Mouse (Mus musculus): Measurements from ENCODE around the gene Ube2v1. TPM values are rescaled to one million over a fixed set of nuclear protein-coding genes. Genes with fewer than 3 reads are reported as not detected.
A peak's percentile ranks its signal among the peaks of the same experiment; 100 is the strongest.

Gene Ube2v1
- polyA plus RNA-seq, 1 experiment: 227 TPM

DNA sequence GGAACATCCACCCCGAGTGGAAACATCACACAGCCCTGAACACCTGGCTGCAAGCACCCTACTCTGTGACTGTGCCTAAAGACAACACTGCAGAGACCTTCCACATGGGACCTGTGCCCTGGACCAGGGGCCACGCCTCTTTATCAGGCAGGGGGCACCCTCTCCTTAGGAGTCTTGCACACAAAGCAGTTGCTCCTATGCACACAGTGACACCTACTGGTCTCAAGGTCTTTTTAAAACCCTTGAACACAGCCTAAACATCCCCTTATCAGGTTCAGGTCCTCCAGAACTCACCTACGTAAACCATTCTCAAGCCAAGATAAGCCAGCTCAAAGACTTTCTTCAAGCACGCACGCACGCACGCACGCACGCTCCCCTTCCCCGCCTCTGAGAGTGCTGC, 20.6 kb downstream of the Ube2v1 start:
- TF ChIP-seq POLR2A (IDR thresholded peaks at IDR 0.05; ENCODE audit: low read depth, low read length): no peak
- no peak; the same call in 1 of the 2 replicates for TF ChIP-seq CTCF (IDR thresholded peaks at IDR 0.05; ENCODE audit: borderline replicate concordance, insufficient read depth, low read length)
- H3K27ac ChIP-seq (ENCODE audit: insufficient read depth, low read length): no peak overlapping the region
- H3K4me3 ChIP-seq (ENCODE audit: insufficient read depth, low read length): no peak overlapping the region
- H3K4me1 ChIP-seq (ENCODE audit: control insufficient read depth, insufficient read depth, low read length): peaks cover 5% of the 10 kb centered on the region; the same call in 1 of the 2 replicates

DNA sequence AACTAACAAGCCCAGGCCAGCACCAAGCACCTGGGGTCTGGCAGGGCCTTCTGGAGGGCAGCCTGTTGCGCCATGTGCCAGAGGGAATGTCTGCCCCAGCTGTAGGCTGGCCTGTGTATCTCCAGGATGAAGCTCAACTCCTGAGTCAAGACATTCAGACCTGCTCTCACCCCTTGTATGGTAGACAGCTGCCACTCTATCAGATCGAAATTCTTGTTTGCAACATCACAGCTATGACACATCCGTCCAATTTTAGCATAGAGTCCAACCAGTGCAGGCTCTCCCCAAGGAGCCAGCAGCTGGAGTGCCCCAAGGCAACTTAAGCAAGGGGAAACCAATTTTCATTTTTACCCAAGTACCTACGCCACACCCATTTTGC, 25.2 kb downstream of the Ube2v1 start:
- TF ChIP-seq CTCF (IDR thresholded peaks at IDR 0.05; ENCODE audit: borderline replicate concordance, insufficient read depth, low read length) (no peak), POLR2A (IDR thresholded peaks at IDR 0.05; ENCODE audit: low read depth, low read length) (no peak)
- Histone ChIP-seq H3K27ac (ENCODE audit: insufficient read depth, low read length) (no peak overlapping the region; the same call in 1 of the 2 replicates), H3K4me3 (ENCODE audit: insufficient read depth, low read length) (no peak overlapping the region), H3K4me1 (ENCODE audit: control insufficient read depth, insufficient read depth, low read length) (peaks cover 5% of the 10 kb centered on the region; the same call in 1 of the 2 replicates)

DNA sequence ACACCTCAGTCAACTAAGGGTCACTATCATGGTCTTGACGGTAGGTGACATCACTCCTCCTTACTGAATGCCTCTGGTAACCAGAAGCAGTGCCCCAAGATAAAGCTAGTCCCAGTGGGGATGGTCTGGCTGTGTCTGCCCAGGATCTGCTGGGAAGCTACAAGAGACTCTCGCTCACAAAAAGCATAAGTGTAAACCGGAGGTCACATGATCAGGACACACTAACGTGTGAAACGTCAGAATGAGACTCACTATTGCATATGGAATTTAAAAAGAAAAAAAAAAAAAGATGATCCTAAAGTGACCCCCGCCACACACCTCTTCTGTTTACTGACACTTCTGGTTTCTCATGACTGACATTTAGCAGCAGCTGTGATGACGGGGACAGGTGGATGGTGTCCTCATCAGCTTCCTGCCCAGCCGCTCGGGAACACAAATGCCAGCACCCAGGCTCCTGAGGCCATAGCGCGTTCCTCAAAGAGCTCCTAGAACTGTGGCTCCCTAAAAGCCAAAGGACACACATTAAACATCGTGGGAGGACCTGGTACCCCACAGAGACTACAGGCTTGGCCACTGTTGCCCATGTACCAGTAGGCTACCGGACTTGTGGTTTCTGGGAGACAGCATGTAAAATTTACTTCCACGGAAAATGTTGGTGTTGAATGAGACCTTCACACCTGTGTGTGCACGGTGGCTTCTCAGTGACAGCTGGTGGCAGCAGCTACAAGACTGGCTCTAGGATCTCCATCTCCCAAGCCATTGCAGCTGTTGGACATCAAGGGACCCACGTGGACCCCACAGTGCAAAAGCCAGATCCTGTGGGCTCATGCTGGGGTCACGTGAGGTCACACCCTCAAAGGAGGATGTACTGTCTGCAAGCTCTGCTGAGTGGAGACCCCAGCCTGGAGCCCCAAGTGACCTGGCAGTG, 25.8 kb downstream of the Ube2v1 start:
- Histone ChIP-seq H3K27ac (ENCODE audit: insufficient read depth, low read length) (no peak overlapping the region; the same call in 1 of the 2 replicates), H3K4me3 (ENCODE audit: insufficient read depth, low read length) (no peak overlapping the region)

DNA sequence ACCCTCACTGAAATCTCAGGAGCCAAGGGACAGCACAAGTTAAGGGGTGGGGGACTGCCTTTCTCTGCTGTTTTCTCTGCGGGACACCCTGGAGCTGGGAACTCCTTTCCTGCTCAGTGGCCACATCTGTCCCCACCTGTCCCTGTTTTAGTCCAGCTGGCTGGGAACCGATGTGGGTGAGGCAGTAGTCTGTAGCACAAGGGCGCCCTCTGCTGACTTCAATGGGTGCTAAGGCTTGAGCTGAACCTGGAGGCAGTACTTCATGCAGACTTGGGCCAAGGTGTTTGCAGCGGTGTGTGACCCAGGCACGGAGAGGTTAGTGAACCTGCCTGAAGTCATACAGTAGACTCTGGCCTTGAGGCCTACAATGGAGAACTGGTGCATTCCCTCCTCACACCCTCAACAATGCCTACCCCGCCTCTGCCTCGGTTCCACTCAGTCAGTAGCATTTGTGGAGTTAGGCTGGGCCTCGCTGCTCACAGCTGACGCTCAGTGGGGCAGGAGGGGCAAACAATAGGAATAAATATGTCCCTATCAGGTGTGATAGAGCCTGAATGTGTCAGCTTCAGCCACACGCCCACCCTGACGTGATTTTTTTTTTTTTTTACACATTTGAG, 26.6 kb downstream of the Ube2v1 start:
- peaks cover 5% of the 10 kb centered on the region; the same call in 1 of the 2 replicates for H3K4me1 ChIP-seq (ENCODE audit: control insufficient read depth, insufficient read depth, low read length)
- no peak overlapping the region for H3K4me3 ChIP-seq (ENCODE audit: insufficient read depth, low read length)
- TF ChIP-seq CTCF (IDR thresholded peaks at IDR 0.05; ENCODE audit: borderline replicate concordance, insufficient read depth, low read length): peak; percentile 95
- TF ChIP-seq POLR2A (IDR thresholded peaks at IDR 0.05; ENCODE audit: low read depth, low read length): no peak

More for the DNA sequence above, 25.8 kb downstream of the Ube2v1 start:
- peaks cover 5% of the 10 kb centered on the region; the same call in 1 of the 2 replicates for H3K4me1 ChIP-seq (ENCODE audit: control insufficient read depth, insufficient read depth, low read length)
- no peak for TF ChIP-seq CTCF (IDR thresholded peaks at IDR 0.05; ENCODE audit: borderline replicate concordance, insufficient read depth, low read length)
- no peak for TF ChIP-seq POLR2A (IDR thresholded peaks at IDR 0.05; ENCODE audit: low read depth, low read length)

DNA sequence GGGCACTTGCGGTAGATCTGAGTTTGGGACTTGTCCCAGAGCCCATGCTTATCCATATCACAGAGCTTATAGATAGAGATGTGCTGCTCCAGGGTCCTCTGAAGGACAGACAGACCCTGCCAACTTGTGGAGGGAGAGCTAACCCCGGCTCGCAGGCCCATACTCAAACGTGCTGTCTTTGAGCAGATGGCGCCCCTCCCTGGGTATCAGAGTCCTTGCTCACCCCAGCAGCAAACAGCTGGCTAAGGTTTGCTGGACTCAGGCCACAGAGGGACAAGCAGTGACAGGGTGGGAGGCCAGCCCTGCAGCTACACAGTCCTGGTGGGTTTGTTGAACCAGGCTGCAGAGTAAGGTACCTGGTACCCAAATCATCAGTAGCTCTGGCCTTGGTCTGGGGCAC, 28.9 kb downstream of the Ube2v1 start:
- TF ChIP-seq CTCF (IDR thresholded peaks at IDR 0.05; ENCODE audit: borderline replicate concordance, insufficient read depth, low read length) (peak; percentile 69), POLR2A (IDR thresholded peaks at IDR 0.05; ENCODE audit: low read depth, low read length) (no peak)
- H3K4me1 ChIP-seq (ENCODE audit: control insufficient read depth, insufficient read depth, low read length): peaks cover 5% of the 10 kb centered on the region; the same call in 1 of the 2 replicates
- no peak overlapping the region for H3K4me3 ChIP-seq (ENCODE audit: insufficient read depth, low read length)
- H3K27ac ChIP-seq (ENCODE audit: insufficient read depth, low read length): no peak overlapping the region

More for the DNA sequence above, 26.6 kb downstream of the Ube2v1 start:
- no peak overlapping the region for H3K27ac ChIP-seq (ENCODE audit: insufficient read depth, low read length)

DNA sequence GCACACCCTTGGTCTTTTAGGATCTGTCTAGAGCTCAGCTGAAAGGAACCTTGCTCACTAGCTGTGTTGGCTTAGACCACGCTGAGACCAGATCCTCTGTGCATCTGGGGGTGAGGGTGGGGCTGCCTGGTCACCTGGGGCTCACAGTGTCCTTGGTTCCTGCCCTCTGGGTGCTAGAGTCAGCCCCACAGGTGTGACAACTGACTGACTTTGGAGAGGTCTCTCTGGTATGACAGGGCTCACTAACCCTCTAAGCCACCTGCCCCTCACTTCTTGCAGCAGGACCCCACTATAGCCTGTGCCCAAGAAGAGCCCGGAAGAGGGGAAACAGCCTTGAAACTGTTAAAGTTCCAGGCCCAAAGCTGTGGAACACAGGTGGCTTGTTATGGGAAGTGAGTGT, 29.5 kb downstream of the Ube2v1 start:
- no peak overlapping the region for H3K27ac ChIP-seq (ENCODE audit: insufficient read depth, low read length)

DNA sequence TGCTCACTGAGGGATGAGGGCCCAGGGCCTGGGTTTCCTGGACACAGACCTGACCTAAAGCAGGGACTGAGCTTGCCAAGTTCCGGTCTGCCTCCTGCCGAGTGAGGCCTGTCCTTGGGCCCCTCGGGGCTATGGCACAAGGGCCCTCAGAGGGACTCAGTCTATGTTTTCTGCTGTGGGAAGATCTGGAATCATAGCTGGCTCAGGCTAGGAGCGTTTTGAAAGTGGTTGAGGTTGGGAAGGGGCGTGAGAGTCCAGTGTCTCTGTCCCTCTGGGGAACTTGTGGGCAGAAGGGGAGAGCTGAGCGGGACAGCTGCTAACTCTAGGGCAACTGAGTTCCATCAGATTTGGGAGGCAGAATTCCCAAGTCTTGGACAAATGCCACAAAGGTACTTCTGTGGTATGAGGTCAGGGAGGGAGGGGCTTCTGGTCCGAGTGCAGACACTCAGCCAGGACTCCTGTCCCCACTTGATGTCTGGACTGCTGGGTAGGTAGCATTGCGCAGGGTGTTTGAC, 31.4 kb downstream of the Ube2v1 start:
- Histone ChIP-seq H3K4me1 (ENCODE audit: control insufficient read depth, insufficient read depth, low read length) (peaks cover 11% of the 10 kb centered on the region), H3K27ac (ENCODE audit: insufficient read depth, low read length) (no peak overlapping the region)
- TF ChIP-seq POLR2A (IDR thresholded peaks at IDR 0.05; ENCODE audit: low read depth, low read length) (no peak), CTCF (IDR thresholded peaks at IDR 0.05; ENCODE audit: borderline replicate concordance, insufficient read depth, low read length) (no peak)

More for the DNA sequence above, 29.5 kb downstream of the Ube2v1 start:
- peaks cover 4% of the 10 kb centered on the region; the same call in 1 of the 2 replicates for H3K4me1 ChIP-seq (ENCODE audit: control insufficient read depth, insufficient read depth, low read length)
- no peak for TF ChIP-seq POLR2A (IDR thresholded peaks at IDR 0.05; ENCODE audit: low read depth, low read length)
- no peak for TF ChIP-seq CTCF (IDR thresholded peaks at IDR 0.05; ENCODE audit: borderline replicate concordance, insufficient read depth, low read length)
- no peak overlapping the region for H3K4me3 ChIP-seq (ENCODE audit: insufficient read depth, low read length)

DNA sequence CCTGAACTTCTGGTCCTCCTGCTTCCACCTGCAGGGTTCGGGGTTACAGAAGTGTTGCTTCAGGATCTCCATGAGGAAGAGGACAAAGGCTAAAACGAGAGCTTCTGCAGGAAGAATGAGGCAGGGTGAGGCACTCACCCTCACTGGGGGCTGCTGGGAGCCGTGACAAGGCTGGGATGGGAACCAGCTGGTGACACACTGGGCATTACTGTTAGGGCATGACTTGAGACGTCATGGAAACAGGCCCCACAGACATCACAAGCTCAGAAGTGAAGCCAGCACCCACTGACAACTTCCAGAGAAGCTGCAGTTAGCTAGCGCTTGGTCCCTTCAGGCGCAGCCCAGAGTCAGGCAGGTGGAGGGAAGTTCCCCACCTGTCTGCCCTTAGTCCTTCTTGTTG, 32.0 kb downstream of the Ube2v1 start:
- H3K4me3 ChIP-seq (ENCODE audit: insufficient read depth, low read length): no peak overlapping the region
- peaks cover 14% of the 10 kb centered on the region for H3K4me1 ChIP-seq (ENCODE audit: control insufficient read depth, insufficient read depth, low read length)
- TF ChIP-seq POLR2A (IDR thresholded peaks at IDR 0.05; ENCODE audit: low read depth, low read length): no peak
- TF ChIP-seq CTCF (IDR thresholded peaks at IDR 0.05; ENCODE audit: borderline replicate concordance, insufficient read depth, low read length): no peak
- no peak overlapping the region for H3K27ac ChIP-seq (ENCODE audit: insufficient read depth, low read length)

More for the DNA sequence above, 31.4 kb downstream of the Ube2v1 start:
- no peak overlapping the region for H3K4me3 ChIP-seq (ENCODE audit: insufficient read depth, low read length)

DNA sequence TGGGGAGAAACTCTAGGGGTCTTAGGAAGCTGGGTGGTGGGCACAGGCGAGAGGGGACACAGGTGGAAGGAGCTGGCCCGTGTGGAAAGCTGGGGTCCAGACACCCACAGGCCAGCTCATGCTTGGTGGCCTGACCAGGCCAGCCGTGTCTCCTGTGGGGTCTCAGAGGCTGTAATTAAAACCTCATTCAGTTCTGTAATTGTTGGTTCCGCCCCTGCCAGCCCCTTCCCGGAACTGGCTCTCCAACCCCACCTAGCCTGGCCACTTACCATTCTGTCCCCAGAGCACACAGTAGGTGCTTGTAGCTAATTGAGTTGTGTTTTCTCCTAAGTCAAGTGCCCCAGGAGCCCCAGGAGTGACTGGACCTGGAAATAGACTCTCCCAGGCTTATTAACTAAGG, 32.7 kb downstream of the Ube2v1 start:
- H3K27ac ChIP-seq (ENCODE audit: insufficient read depth, low read length): no peak overlapping the region
- no peak overlapping the region for H3K4me3 ChIP-seq (ENCODE audit: insufficient read depth, low read length)
- no peak for TF ChIP-seq POLR2A (IDR thresholded peaks at IDR 0.05; ENCODE audit: low read depth, low read length)
- no peak for TF ChIP-seq CTCF (IDR thresholded peaks at IDR 0.05; ENCODE audit: borderline replicate concordance, insufficient read depth, low read length)
- H3K4me1 ChIP-seq (ENCODE audit: control insufficient read depth, insufficient read depth, low read length): peaks cover 15% of the 10 kb centered on the region

Measured in embryonic fibroblast, embryonic 13.5 days (primary cell).